Mouse (Mus musculus) stomach, postnatal 0 days (tissue): ENCODE results near the gene Pgm2l1.

Experiments
- CTCF ChIP-seq: IDR thresholded peaks from 2 replicates; pipeline ENCODE4 v1.5.1; 2016; ENCODE audit warnings: antibody characterized with exemption, low read depth, mild to moderate bottlenecking, moderate library complexity
- EP300 ChIP-seq: optimal IDR thresholded peaks from 2 replicates; pipeline ENCODE3; 2016; ENCODE audit warnings: antibody characterized with exemption

DNA sequence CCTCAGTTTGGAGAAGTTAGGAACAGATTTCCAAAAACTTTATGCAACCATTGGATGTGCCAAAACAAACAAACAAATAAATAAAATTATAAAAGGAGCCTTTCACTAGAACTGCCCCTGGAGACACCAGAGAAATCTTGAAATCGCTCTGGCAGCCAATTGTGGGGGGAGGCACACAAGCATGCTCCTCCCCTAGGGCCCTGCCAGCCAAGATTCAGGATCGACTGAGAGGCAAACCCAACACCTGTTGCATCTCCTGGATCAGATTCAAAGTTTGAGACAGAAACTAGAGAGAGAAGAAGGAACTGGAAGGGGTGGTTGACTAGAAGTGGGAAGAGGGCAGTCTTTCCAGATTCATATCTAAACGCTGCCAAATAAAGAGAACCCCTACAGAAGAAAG, 23.6 kb upstream of the Pgm2l1 start:
- no peak for TF ChIP-seq CTCF
- no peak for TF ChIP-seq EP300
